Mouse (Mus musculus) hindbrain, embryonic 12.5 days (tissue): ENCODE results near the gene Gnb5. TPM values are rescaled to one million over a fixed set of nuclear protein-coding genes. Genes with fewer than 3 reads are reported as not detected.

Experiments used
- ATAC-seq: fragments of 200-750 bp; cut with Nextera tagmentation; 2 replicates; pipeline ENCODE4 v1.8.0; 2017; ENCODE audit warnings: moderate TSS enrichment; ENCODE audit not compliant: low FRiP score
- H3K27ac ChIP-seq: fragments of 300-500 bp; sonication (generic); 2 replicates; pipeline ENCODE4 v1.5.1; 2016; ENCODE audit warnings: mild to moderate bottlenecking
- H3K27me3 ChIP-seq: fragments of 300-500 bp; sonication (generic); 2 replicates; pipeline ENCODE4 v1.6.1; 2016; ENCODE audit warnings: mild to moderate bottlenecking
- H3K36me3 ChIP-seq: fragments of 300-500 bp; sonication (generic); 2 replicates; pipeline ENCODE4 v1.6.1; 2016; ENCODE audit warnings: mild to moderate bottlenecking
- H3K4me1 ChIP-seq: fragments of 300-500 bp; sonication (generic); 2 replicates; pipeline ENCODE4 v1.6.1; 2016
- H3K4me2 ChIP-seq: fragments of 300-500 bp; sonication (generic); replicated peaks from 2 replicates; pipeline ENCODE4 v1.6.1; 2016; ENCODE audit warnings: mild to moderate bottlenecking
- H3K4me3 ChIP-seq: fragments of 300-500 bp; sonication (generic); 2 replicates; pipeline ENCODE4 v1.5.1; 2016; ENCODE audit warnings: mild to moderate bottlenecking
- H3K9ac ChIP-seq: fragments of 300-500 bp; sonication (generic); 2 replicates; pipeline ENCODE4 v1.6.1; 2016; ENCODE audit warnings: mild to moderate bottlenecking, moderate library complexity
- H3K9me3 ChIP-seq: fragments of 300-500 bp; sonication (generic); replicated peaks from 2 replicates; pipeline ENCODE4 v1.6.1; 2016; ENCODE audit warnings: mild to moderate bottlenecking
- WGBS: fragments of 180-500 bp; shearing (Covaris S2); methylation state at CpG from one replicate; pipeline ENCODE4 v1.1.7; 2016; 5-methylcytosine and 5-hydroxymethylcytosine counted together
- polyA plus RNA-seq: library from polyadenylated mRNA; unstranded; fragments of >200 nt; fragmentation: Nextera tagmentation; extraction: Ambion mirVana; gene quantifications from 2 replicates; pipeline ENCODE4 v1.2.1, GENCODE M21; 2016

Gene Gnb5
- polyA plus RNA-seq, 1 experiment from 2014 or later, result 33.4 TPM

- no peaks in the 10 kb centered on the region for H3K36me3 ChIP-seq
- H3K4me1 ChIP-seq, result peaks cover 5% of the 10 kb centered on the region; the same call in 1 of the 2 replicates
- no peaks in the 10 kb centered on the region for H3K9me3 ChIP-seq
- no peak overlapping the region for H3K27ac ChIP-seq
- ATAC-seq, result no peak
- H3K4me3 ChIP-seq, result no peak overlapping the region
- no peaks in the 10 kb centered on the region; the same call in 1 of the 2 replicates for H3K27me3 ChIP-seq
- 93% methylated on average over 9 of the region's 9 CpGs for WGBS
- no peak overlapping the region for H3K9ac ChIP-seq
- no peak overlapping the region for H3K4me2 ChIP-seq
Observed at GRCm38 (mm10) chr9:75275051-75275450, 31.0 kb upstream of the Gnb5 start.

- Histone ChIP-seq H3K9me3 (no peaks in the 10 kb centered on the region), H3K27ac (no peak overlapping the region), H3K36me3 (no peaks in the 10 kb centered on the region), H3K9ac (no peak overlapping the region), H3K27me3 (no peaks in the 10 kb centered on the region; the same call in 1 of the 2 replicates), H3K4me3 (no peak overlapping the region), H3K4me1 (peaks cover 5% of the 10 kb centered on the region; the same call in 1 of the 2 replicates), H3K4me2 (no peak overlapping the region)
- no peak for ATAC-seq
- 48% methylated on average over 5 of the region's 5 CpGs for WGBS
Observed at GRCm38 (mm10) chr9:75280814-75281213, 25.3 kb upstream of the Gnb5 start.

- Histone ChIP-seq H3K27me3 (no peaks in the 10 kb centered on the region), H3K9me3 (no peaks in the 10 kb centered on the region), H3K36me3 (no peaks in the 10 kb centered on the region), H3K4me1 (no peaks in the 10 kb centered on the region), H3K4me3 (no peak overlapping the region), H3K27ac (no peak overlapping the region), H3K9ac (no peak overlapping the region), H3K4me2 (no peak overlapping the region)
- WGBS, result 83% methylated on average over 2 of the region's 2 CpGs
- ATAC-seq, result no peak
Observed at GRCm38 (mm10) chr9:75282179-75282578, 23.9 kb upstream of the Gnb5 start.

GRCm38 (mm10) chr9:75282830-75283229, 23.3 kb upstream of the Gnb5 start:
- 19% methylated on average over 3 of the region's 3 CpGs for WGBS
- Histone ChIP-seq H3K9ac (no peak overlapping the region), H3K9me3 (no peaks in the 10 kb centered on the region), H3K36me3 (no peaks in the 10 kb centered on the region), H3K27me3 (no peaks in the 10 kb centered on the region), H3K4me2 (no peak overlapping the region), H3K4me1 (no peaks in the 10 kb centered on the region), H3K4me3 (no peak overlapping the region), H3K27ac (no peak overlapping the region)
- no peak for ATAC-seq

- H3K36me3 ChIP-seq, result no peaks in the 10 kb centered on the region
- H3K4me3 ChIP-seq, result no peak overlapping the region
- H3K4me1 ChIP-seq, result no peaks in the 10 kb centered on the region
- no peaks in the 10 kb centered on the region for H3K9me3 ChIP-seq
- H3K4me2 ChIP-seq, result no peak overlapping the region
- 83% methylated on average over 8 of the region's 8 CpGs for WGBS
- H3K27ac ChIP-seq, result no peak overlapping the region
- no peaks in the 10 kb centered on the region for H3K27me3 ChIP-seq
- H3K9ac ChIP-seq, result no peak overlapping the region
- no peak for ATAC-seq
Observed at GRCm38 (mm10) chr9:75283636-75284035, 22.5 kb upstream of the Gnb5 start.

- H3K9me3 ChIP-seq, result no peaks in the 10 kb centered on the region
- no peaks in the 10 kb centered on the region for H3K4me1 ChIP-seq
- H3K36me3 ChIP-seq, result no peaks in the 10 kb centered on the region
- ATAC-seq, result no peak
- no peak overlapping the region for H3K4me2 ChIP-seq
- H3K4me3 ChIP-seq, result no peak overlapping the region
- WGBS, result 82% methylated on average over 6 of the region's 6 CpGs
- H3K9ac ChIP-seq, result no peak overlapping the region
- H3K27ac ChIP-seq, result no peak overlapping the region
- no peaks in the 10 kb centered on the region for H3K27me3 ChIP-seq
Observed at GRCm38 (mm10) chr9:75285363-75285762, 20.7 kb upstream of the Gnb5 start.

GRCm38 (mm10) chr9:75287636-75288035, 18.5 kb upstream of the Gnb5 start:
- no peaks in the 10 kb centered on the region for H3K36me3 ChIP-seq
- no peak for ATAC-seq
- no peaks in the 10 kb centered on the region for H3K4me1 ChIP-seq
- H3K27ac ChIP-seq, result no peak overlapping the region
- H3K4me3 ChIP-seq, result no peak overlapping the region
- WGBS, result 69% methylated on average over 6 of the region's 6 CpGs
- no peaks in the 10 kb centered on the region for H3K27me3 ChIP-seq
- no peak overlapping the region for H3K4me2 ChIP-seq
- H3K9me3 ChIP-seq, result no peaks in the 10 kb centered on the region
- no peak overlapping the region for H3K9ac ChIP-seq

- no peaks in the 10 kb centered on the region for H3K9me3 ChIP-seq
- 51% methylated on average over 4 of the region's 4 CpGs for WGBS
- no peak overlapping the region for H3K9ac ChIP-seq
- no peak overlapping the region for H3K4me3 ChIP-seq
- no peak for ATAC-seq
- no peaks in the 10 kb centered on the region for H3K27me3 ChIP-seq
- H3K36me3 ChIP-seq, result no peaks in the 10 kb centered on the region
- H3K4me2 ChIP-seq, result no peak overlapping the region
- no peaks in the 10 kb centered on the region for H3K4me1 ChIP-seq
- no peak overlapping the region for H3K27ac ChIP-seq
Observed at GRCm38 (mm10) chr9:75289545-75289944, 16.5 kb upstream of the Gnb5 start.

- H3K36me3 ChIP-seq, result no peaks in the 10 kb centered on the region
- WGBS, result 85% methylated on average over 2 of the region's 2 CpGs
- H3K27me3 ChIP-seq, result no peaks in the 10 kb centered on the region
- no peak overlapping the region for H3K9ac ChIP-seq
- no peak for ATAC-seq
- H3K4me1 ChIP-seq, result no peaks in the 10 kb centered on the region
- no peak overlapping the region for H3K27ac ChIP-seq
- no peak overlapping the region for H3K4me2 ChIP-seq
- H3K4me3 ChIP-seq, result no peak overlapping the region
- no peaks in the 10 kb centered on the region for H3K9me3 ChIP-seq
Observed at GRCm38 (mm10) chr9:75299342-75299741, 6.7 kb upstream of the Gnb5 start.

GRCm38 (mm10) chr9:75303033-75303432, 3.1 kb upstream of the Gnb5 start:
- H3K4me1 ChIP-seq, result no peaks in the 10 kb centered on the region
- no peak overlapping the region for H3K4me3 ChIP-seq
- no peak overlapping the region for H3K9ac ChIP-seq
- H3K9me3 ChIP-seq, result no peaks in the 10 kb centered on the region
- no peaks in the 10 kb centered on the region for H3K36me3 ChIP-seq
- no peak overlapping the region for H3K27ac ChIP-seq
- H3K4me2 ChIP-seq, result no peak overlapping the region
- no peaks in the 10 kb centered on the region for H3K27me3 ChIP-seq
- ATAC-seq, result no peak
- 75% methylated on average over 2 of the region's 2 CpGs for WGBS

- Histone ChIP-seq H3K9me3 (no peaks in the 10 kb centered on the region), H3K36me3 (no peaks in the 10 kb centered on the region), H3K4me1 (no peaks in the 10 kb centered on the region), H3K27me3 (no peaks in the 10 kb centered on the region), H3K4me3 (no peak overlapping the region), H3K4me2 (peak overlapping the region; percentile 35), H3K9ac (no peak overlapping the region), H3K27ac (no peak overlapping the region)
- 28% methylated on average over 16 of the region's 16 CpGs for WGBS
- ATAC-seq, result no peak
Observed at GRCm38 (mm10) chr9:75303701-75304261, 2.3 kb upstream of the Gnb5 start.

GRCm38 (mm10) chr9:75304286-75304685, 1.8 kb upstream of the Gnb5 start:
- 34% methylated on average over 7 of the region's 7 CpGs for WGBS
- ATAC-seq, result no peak
- Histone ChIP-seq H3K27me3 (no peaks in the 10 kb centered on the region), H3K27ac (no peak overlapping the region), H3K4me3 (no peak overlapping the region), H3K9ac (no peak overlapping the region), H3K36me3 (no peaks in the 10 kb centered on the region), H3K9me3 (no peaks in the 10 kb centered on the region), H3K4me2 (peak overlapping the region; percentile 35), H3K4me1 (no peaks in the 10 kb centered on the region)

- Histone ChIP-seq H3K4me3 (no peak overlapping the region), H3K9ac (no peak overlapping the region), H3K27me3 (no peaks in the 10 kb centered on the region), H3K4me2 (no peak overlapping the region), H3K4me1 (no peaks in the 10 kb centered on the region), H3K36me3 (no peaks in the 10 kb centered on the region), H3K9me3 (no peaks in the 10 kb centered on the region), H3K27ac (no peak overlapping the region)
- ATAC-seq, result no peak
- 88% methylated on average over 5 of the region's 5 CpGs for WGBS
Observed at GRCm38 (mm10) chr9:75307015-75307414, 927 bp downstream of the Gnb5 start.
